Mouse (Mus musculus) gastrocnemius, postnatal 14 days (tissue): ENCODE results near the gene Bcl7c. TPM values are rescaled to one million over a fixed set of nuclear protein-coding genes. Genes with fewer than 3 reads are reported as not detected.

ENCODE experiments used
- DNase-seq: peaks from one replicate; pipeline ENCODE4 v3.0.0; 2021; ENCODE audit warnings: mixed read lengths
- intact Hi-C: fragments of 180-260 bp; cut with DNase I; formaldehyde crosslinking; loops from one replicate; pipeline ENCODE4 v1.15.1; 2025; ENCODE audit warnings: low total_unique reads
- microRNA-seq, 2 experiments: library from miRNA; unstranded; fragments of <30 nt; microRNA quantifications; one replicate each; pipeline ENCODE4 v1.2.0; 2021
- total RNA-seq, 2 experiments: library from RNA; stranded (reverse); gene quantifications; 2 replicates each; pipeline ENCODE4 v1.2.3; 2021

Bcl7c gene
- total RNA-seq, 2 experiments from 2014 or later, result 44.8 to 65.7 TPM

GRCm38 (mm10) chr7:127614891-127615843 lies 93.6 kb downstream of the Bcl7c start, which contains the start of gene Zfp629:
Gene Zfp629 (minus strand): TSS chr7:127615797.
- peak; percentile 72 for DNase-seq
- intact Hi-C loops, result no loop called here

GRCm38 (mm10) chr7:127614511-127614890 lies 94.2 kb downstream of the Bcl7c start:
- intact Hi-C loops, result no loop called here
- DNase-seq, result peak; percentile 56

- intact Hi-C loops, result no loop called here
- no peak for DNase-seq
Observed at GRCm38 (mm10) chr7:127614091-127614490, 94.6 kb downstream of the Bcl7c start.

GRCm38 (mm10) chr7:127613501-127613900 lies 95.2 kb downstream of the Bcl7c start:
- intact Hi-C loops, result no loop called here
- no peak for DNase-seq

GRCm38 (mm10) chr7:127611561-127611960 lies 97.2 kb downstream of the Bcl7c start:
- intact Hi-C loops, result no loop called here
- DNase-seq, result no peak

Small RNA genes lying within 50 kb of the gene (microRNA-seq; reads per million reads assigned to microRNA genes)
- 0 reads per million in 2 experiments for gene Mir762

Other genes starting within 250 kb of the Bcl7c start
- 10 to 100 TPM; 17.2 to 19.4 TPM for gene Prr14, start 249.3 kb downstream of the Bcl7c start, total RNA-seq
- gene Fbrs, start 229.7 kb downstream of the Bcl7c start, total RNA-seq, result 10 to 100 TPM; 20.0 to 24.1 TPM
- 10 to 100 TPM; 45.4 to 46.3 TPM for gene Srcap, start 196.9 kb downstream of the Bcl7c start, total RNA-seq
- gene Gm42715, start 189.3 kb downstream of the Bcl7c start, total RNA-seq, result 1 to 10 TPM; 8.4 to 8.5 TPM
- not detected for gene Tmem265, start 147.5 kb downstream of the Bcl7c start, total RNA-seq
- 10 to 100 TPM; 10.1 to 10.7 TPM for gene Phkg2, start 135.6 kb downstream of the Bcl7c start, total RNA-seq
- gene Ccdc189, start 120.3 kb downstream of the Bcl7c start, total RNA-seq, result 1 to 10 TPM; 1.8 to 4.5 TPM
- gene Rnf40, start 120.2 kb downstream of the Bcl7c start, total RNA-seq, result 10 to 100 TPM; 24.4 to 28.7 TPM
- 1 to 10 TPM; 6.7 to 8.3 TPM for gene Zfp629, start 93.1 kb downstream of the Bcl7c start, total RNA-seq
- gene Ctf1, start 3.8 kb upstream of the Bcl7c start, total RNA-seq, result 10 to 100 TPM; 12.1 to 14.6 TPM
- not detected for gene Ctf2, start 23.2 kb upstream of the Bcl7c start, total RNA-seq
- 1 to 10 TPM; 2.4 to 3.1 TPM for gene Fbxl19, start 35.6 kb upstream of the Bcl7c start, total RNA-seq
- 1 to 10 TPM; 8.1 to 9.2 TPM for gene Orai3, start 60.9 kb upstream of the Bcl7c start, total RNA-seq
- gene Setd1a, start 67.7 kb upstream of the Bcl7c start, total RNA-seq, result 10 to 100 TPM; 15.6 to 17.4 TPM
- 1 to 10 TPM in 1 of 2 experiments, under 1 TPM in 1; 0.88 to 1.8 TPM for gene Gm49388, start 76.7 kb upstream of the Bcl7c start, total RNA-seq
- gene Hsd3b7, start 91.7 kb upstream of the Bcl7c start, total RNA-seq, result 1 to 10 TPM; 6.9 to 8.1 TPM
- gene Stx4a, start 115.4 kb upstream of the Bcl7c start, total RNA-seq, result 10 to 100 TPM; 46.9 to 49.9 TPM
- 1 to 10 TPM; 1.1 to 2.2 TPM for gene Stx1b, start 115.6 kb upstream of the Bcl7c start, total RNA-seq
- gene Zfp646, start 167.3 kb upstream of the Bcl7c start, total RNA-seq, result 10 to 100 TPM; 13.6 to 13.9 TPM
- 1 to 10 TPM; 4.6 to 4.9 TPM for gene Zfp668, start 167.9 kb upstream of the Bcl7c start, total RNA-seq
- 1 to 10 TPM in 1 of 2 experiments, under 1 TPM in 1; 0.90 to 1.1 TPM for gene Prss53, start 182.0 kb upstream of the Bcl7c start, total RNA-seq
- gene Gm21974, start 186.5 kb upstream of the Bcl7c start, total RNA-seq, result not detected
- 10 to 100 TPM; 23.4 to 30.0 TPM for gene Vkorc1, start 186.7 kb upstream of the Bcl7c start, total RNA-seq
- 100 to 1,000 TPM; 103 to 113 TPM for gene Bckdk, start 195.1 kb upstream of the Bcl7c start, total RNA-seq
- 10 to 100 TPM; 12.5 to 15.2 TPM for gene Kat8, start 203.6 kb upstream of the Bcl7c start, total RNA-seq
- gene Prss8, start 221.2 kb upstream of the Bcl7c start, total RNA-seq, result not detected
- 1 to 10 TPM; 6.5 to 8.2 TPM for gene Prss36, start 237.8 kb upstream of the Bcl7c start, total RNA-seq